Mouse (Mus musculus) neural tube, embryonic 13.5 days (tissue): ENCODE results near the gene Rhbdl1. TPM values are rescaled to one million over a fixed set of nuclear protein-coding genes. Genes with fewer than 3 reads are reported as not detected.

ENCODE experiments used
- ATAC-seq: fragments of 200-750 bp; cut with Nextera tagmentation; 2 replicates; pipeline ENCODE4 v1.8.0; 2017; ENCODE audit warnings: low read depth, mild to moderate bottlenecking, moderate TSS enrichment, moderate library complexity
- H3K27ac ChIP-seq: fragments of 300-500 bp; sonication (generic); replicated peaks from 2 replicates; pipeline ENCODE4 v1.5.1; 2015; ENCODE audit warnings: moderate library complexity, mild to moderate bottlenecking, inconsistent platforms
- H3K27me3 ChIP-seq: fragments of 300-500 bp; sonication (generic); 2 replicates; pipeline ENCODE4 v1.6.1; 2015; ENCODE audit warnings: mild to moderate bottlenecking, inconsistent platforms
- H3K36me3 ChIP-seq: fragments of 300-500 bp; sonication (generic); 2 replicates; pipeline ENCODE4 v1.6.1; 2015; ENCODE audit warnings: mild to moderate bottlenecking, inconsistent platforms
- H3K4me1 ChIP-seq: fragments of 300-500 bp; sonication (generic); replicated peaks from 2 replicates; pipeline ENCODE4 v1.6.1; 2015; ENCODE audit warnings: inconsistent platforms
- H3K4me2 ChIP-seq: fragments of 300-500 bp; sonication (generic); 2 replicates; pipeline ENCODE4 v1.6.1; 2015; ENCODE audit warnings: inconsistent platforms, mild to moderate bottlenecking, moderate library complexity
- H3K4me3 ChIP-seq: fragments of 300-500 bp; sonication (generic); 2 replicates; pipeline ENCODE4 v1.5.1; 2015; ENCODE audit warnings: mild to moderate bottlenecking, inconsistent platforms
- H3K9ac ChIP-seq: fragments of 300-500 bp; sonication (generic); 2 replicates; pipeline ENCODE4 v1.6.1; 2015; ENCODE audit warnings: moderate library complexity, mild to moderate bottlenecking, inconsistent platforms
- H3K9me3 ChIP-seq: fragments of 300-500 bp; sonication (generic); 2 replicates; pipeline ENCODE4 v1.6.1; 2016; ENCODE audit warnings: inconsistent platforms
- WGBS: fragments of 180-500 bp; shearing (Covaris S2); methylation state at CpG from one replicate; pipeline ENCODE4 v1.1.7; 2015; 5-methylcytosine and 5-hydroxymethylcytosine counted together
- polyA plus RNA-seq: library from polyadenylated mRNA; unstranded; fragments of >200 nt; fragmentation: Nextera tagmentation; extraction: Ambion mirVana; gene quantifications from 2 replicates; pipeline ENCODE4 v1.2.1, GENCODE M21; 2015

The Rhbdl1 gene
- polyA plus RNA-seq, 1 experiment from 2014 or later, result 18.9 TPM

DNA sequence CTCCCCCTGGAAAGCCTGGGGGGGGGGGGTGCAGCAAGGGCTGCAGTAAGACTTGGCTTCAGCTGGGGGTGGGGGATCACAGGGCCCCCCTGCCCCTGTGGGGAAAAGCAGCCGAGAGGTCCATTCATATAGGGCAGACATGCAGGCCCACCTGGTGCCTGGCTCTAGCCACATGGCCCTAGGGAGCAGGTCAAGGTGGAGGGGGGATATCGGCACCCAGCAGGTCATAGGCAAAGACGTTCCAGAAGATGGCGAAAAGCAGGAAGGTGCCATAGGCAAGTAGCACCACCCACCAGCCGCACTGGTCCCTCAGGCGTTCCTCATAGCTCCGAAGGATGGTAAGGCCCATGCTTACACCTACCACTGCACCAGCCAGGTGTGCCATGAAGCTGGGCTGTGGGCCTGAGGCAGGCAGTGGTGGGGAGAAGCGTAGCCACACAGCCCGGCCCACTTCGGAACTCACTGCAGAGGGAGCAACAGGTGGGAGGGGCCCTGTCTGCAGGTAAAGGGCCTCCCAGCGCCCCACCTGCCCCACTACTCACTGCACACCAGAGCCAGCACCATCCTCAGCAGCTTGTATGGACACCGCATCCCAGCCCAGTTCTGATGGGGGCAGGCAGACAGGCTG lies 2.4 kb downstream of the Rhbdl1 start:
- Histone ChIP-seq H3K27ac (peak overlapping the region; percentile 94; the same call in 1 of the 2 replicates), H3K4me1 (peaks cover 82% of the 10 kb centered on the region), H3K9ac (peak overlapping the region; percentile 76), H3K9me3 (no peaks in the 10 kb centered on the region), H3K36me3 (peaks cover 47% of the 10 kb centered on the region), H3K4me2 (peak overlapping the region; percentile 98), H3K27me3 (no peaks in the 10 kb centered on the region), H3K4me3 (peak overlapping the region; percentile 76)
- ATAC-seq, result no peak
- WGBS, result 92% methylated on average over 12 of the region's 12 CpGs

- H3K9me3 ChIP-seq, result no peaks in the 10 kb centered on the region
- H3K4me2 ChIP-seq, result peak overlapping the region; percentile 98
- peaks cover 41% of the 10 kb centered on the region for H3K36me3 ChIP-seq
- H3K4me1 ChIP-seq, result peaks cover 87% of the 10 kb centered on the region
- peak overlapping the region; percentile 76 for H3K9ac ChIP-seq
- 55% methylated on average over 6 of the region's 6 CpGs for WGBS
- peak overlapping the region; percentile 76 for H3K4me3 ChIP-seq
- ATAC-seq, result no peak
- no peaks in the 10 kb centered on the region for H3K27me3 ChIP-seq
- H3K27ac ChIP-seq, result peak overlapping the region; percentile 94
Observed at GRCm38 (mm10) chr17:25833961-25834594, 3.0 kb downstream of the Rhbdl1 start.

GRCm38 (mm10) chr17:25833291-25833663 lies 3.8 kb downstream of the Rhbdl1 start, which contains the start of gene Stub1:
TSS of gene Stub1 (minus strand) at chr17:25833404.
- under 1% methylated on average over 24 of the region's 24 CpGs for whole genome bisulfite sequencing
- peak within 1 kb of the TSS; percentile 94 for H3K27ac ChIP-seq
- no peaks in the 10 kb centered on the region for H3K9me3 ChIP-seq
- H3K4me2 ChIP-seq, result peak within 1 kb of the TSS; percentile 98
- H3K36me3 ChIP-seq, result peaks cover 37% of the 10 kb centered on the region
- H3K9ac ChIP-seq, result peak within 1 kb of the TSS; percentile 85
- H3K4me3 ChIP-seq, result peak within 1 kb of the TSS; percentile 76
- peak; percentile 54 for ATAC-seq
- H3K27me3 ChIP-seq, result no peaks in the 10 kb centered on the region
- H3K4me1 ChIP-seq, result peaks cover 84% of the 10 kb centered on the region

GRCm38 (mm10) chr17:25832436-25833290 lies 4.4 kb downstream of the Rhbdl1 start:
- Histone ChIP-seq H3K36me3 (peaks cover 38% of the 10 kb centered on the region), H3K27ac (peak overlapping the region; percentile 94)

DNA sequence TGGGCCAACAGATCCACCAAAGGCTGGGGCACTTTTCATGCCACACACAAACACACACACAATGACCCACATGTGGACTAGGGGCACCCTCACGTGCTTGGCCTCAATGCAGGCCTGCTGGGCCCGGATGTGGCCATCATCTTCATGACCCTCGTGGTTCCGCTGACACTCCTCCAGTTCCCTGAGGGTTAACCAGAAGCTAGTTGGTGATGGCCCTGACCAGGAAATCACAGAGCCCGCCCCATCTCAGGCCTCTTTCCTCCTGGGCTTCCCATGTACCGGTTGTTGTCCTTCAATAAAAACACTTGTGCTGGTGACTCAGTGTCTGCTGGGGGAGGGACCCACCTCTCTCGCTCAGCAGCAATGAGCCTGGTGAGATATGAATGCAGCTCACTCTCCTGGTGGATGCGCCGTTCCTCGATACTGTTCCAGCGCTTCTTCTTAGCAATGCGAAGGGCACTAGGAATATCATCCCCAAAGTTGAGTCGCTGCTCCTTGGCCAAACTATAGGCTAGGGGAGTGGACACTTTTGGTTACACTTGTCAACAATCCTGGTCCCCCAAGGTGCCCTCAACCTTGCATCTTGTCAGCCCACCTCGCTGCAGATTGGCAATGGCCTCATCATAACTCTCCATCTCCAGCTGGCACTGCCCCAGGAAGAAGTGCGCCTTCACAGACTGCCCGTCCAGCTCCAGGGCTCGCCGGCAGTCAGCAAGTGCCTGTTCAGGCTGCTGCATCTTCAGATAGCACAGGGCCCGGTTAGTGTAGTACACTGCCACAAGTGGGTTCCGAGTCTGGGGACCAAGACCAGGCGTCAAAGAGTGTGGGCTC lies 5.4 kb downstream of the Rhbdl1 start:
- 62% methylated on average over 21 of the region's 21 CpGs for WGBS
- peak overlapping the region; percentile 98 for H3K4me2 ChIP-seq
- peak overlapping the region; percentile 85 for H3K9ac ChIP-seq
- H3K9me3 ChIP-seq, result no peaks in the 10 kb centered on the region
- peak overlapping the region; percentile 76 for H3K4me3 ChIP-seq
- H3K27me3 ChIP-seq, result no peaks in the 10 kb centered on the region
- ATAC-seq, result no peak
- H3K36me3 ChIP-seq, result peaks cover 48% of the 10 kb centered on the region
- peak overlapping the region; percentile 94 for H3K27ac ChIP-seq
- H3K4me1 ChIP-seq, result peaks cover 84% of the 10 kb centered on the region

More at GRCm38 (mm10) chr17:25832436-25833290, 4.4 kb downstream of the Rhbdl1 start:
- under 1% methylated on average over 77 of the region's 77 CpGs for WGBS
- H3K27me3 ChIP-seq, result no peaks in the 10 kb centered on the region
- H3K4me2 ChIP-seq, result peak overlapping the region; percentile 98
- H3K4me3 ChIP-seq, result peak overlapping the region; percentile 76
- peak; percentile 91 for ATAC-seq
- peak overlapping the region; percentile 85 for H3K9ac ChIP-seq
- H3K4me1 ChIP-seq, result peaks cover 84% of the 10 kb centered on the region
- no peaks in the 10 kb centered on the region for H3K9me3 ChIP-seq

DNA sequence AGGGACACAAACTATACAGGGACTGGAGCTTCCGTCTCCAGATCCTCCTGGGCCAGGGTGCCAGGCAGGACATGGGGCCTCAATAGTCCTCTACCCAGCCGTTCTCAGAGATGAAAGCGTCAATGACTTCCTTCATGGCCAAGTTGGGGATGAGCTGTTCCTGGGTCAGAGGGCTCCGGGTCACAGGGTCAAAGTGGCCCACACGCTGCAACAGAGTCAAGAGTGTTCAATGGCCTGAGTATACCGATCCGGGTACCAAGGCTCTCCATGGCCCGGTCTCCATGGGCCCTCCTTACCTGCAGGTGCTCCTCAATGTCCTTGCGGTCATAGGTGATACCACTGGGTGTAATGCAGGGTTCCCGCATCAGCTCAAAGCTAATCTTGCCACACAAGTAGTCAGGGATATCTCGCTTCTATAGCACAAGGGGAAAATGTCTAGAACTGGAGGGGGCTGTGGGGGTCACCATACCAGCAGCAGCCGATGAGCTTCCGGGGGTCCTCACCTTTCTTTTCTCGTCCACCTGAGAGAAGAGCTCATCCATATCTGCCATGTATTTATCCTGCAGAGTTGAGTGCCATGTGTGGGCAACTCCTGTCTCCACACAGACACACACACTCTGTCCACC lies 6.2 kb downstream of the Rhbdl1 start:
- H3K36me3 ChIP-seq, result peaks cover 56% of the 10 kb centered on the region
- no peaks in the 10 kb centered on the region for H3K9me3 ChIP-seq
- 86% methylated on average over 14 of the region's 14 CpGs for WGBS
- H3K4me2 ChIP-seq, result peak overlapping the region; percentile 98
- no peaks in the 10 kb centered on the region for H3K27me3 ChIP-seq
- peak overlapping the region; percentile 76 for H3K4me3 ChIP-seq
- H3K9ac ChIP-seq, result peak overlapping the region; percentile 85; the same call in 1 of the 2 replicates
- no peak for ATAC-seq
- peaks cover 84% of the 10 kb centered on the region for H3K4me1 ChIP-seq
- H3K27ac ChIP-seq, result no peak overlapping the region

GRCm38 (mm10) chr17:25830200-25830753 lies 6.8 kb downstream of the Rhbdl1 start:
- Histone ChIP-seq H3K27ac (no peak overlapping the region), H3K9ac (peak overlapping the region; percentile 89), H3K4me1 (peaks cover 84% of the 10 kb centered on the region), H3K36me3 (peaks cover 55% of the 10 kb centered on the region), H3K9me3 (no peaks in the 10 kb centered on the region), H3K4me2 (peak overlapping the region; percentile 98), H3K27me3 (no peaks in the 10 kb centered on the region), H3K4me3 (peak overlapping the region; percentile 76)
- WGBS, result 88% methylated on average over 4 of the region's 4 CpGs
- ATAC-seq, result no peak

DNA sequence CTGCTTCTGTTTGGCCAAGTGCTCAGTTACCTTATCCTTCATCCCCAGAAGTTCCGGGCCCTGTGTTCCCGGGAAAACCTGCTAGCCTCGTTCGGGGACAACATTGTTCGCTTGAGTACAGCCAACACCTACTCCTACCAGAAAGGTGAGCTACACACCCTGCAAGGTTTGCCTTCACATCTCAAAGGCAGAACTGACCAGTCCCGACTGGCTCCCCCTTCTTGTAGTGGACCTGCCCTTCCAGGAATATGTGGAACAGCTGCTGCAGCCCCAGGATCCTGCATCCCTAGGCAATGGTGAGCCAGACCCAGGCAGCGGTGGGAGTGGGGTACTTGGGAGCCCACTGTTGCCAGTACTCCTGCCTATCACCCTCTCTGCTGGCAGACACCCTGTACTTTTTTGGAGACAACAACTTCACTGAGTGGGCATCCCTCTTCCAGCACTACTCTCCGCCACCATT lies 7.5 kb downstream of the Rhbdl1 start:
- H3K4me3 ChIP-seq, result peak overlapping the region; percentile 76
- H3K9ac ChIP-seq, result peak overlapping the region; percentile 89
- no peaks in the 10 kb centered on the region for H3K27me3 ChIP-seq
- H3K4me2 ChIP-seq, result peak overlapping the region; percentile 96
- H3K27ac ChIP-seq, result peak overlapping the region; percentile 94
- H3K4me1 ChIP-seq, result peaks cover 84% of the 10 kb centered on the region
- 47% methylated on average over 8 of the region's 8 CpGs for WGBS
- no peaks in the 10 kb centered on the region for H3K9me3 ChIP-seq
- peaks cover 51% of the 10 kb centered on the region for H3K36me3 ChIP-seq
- no peak for ATAC-seq

DNA sequence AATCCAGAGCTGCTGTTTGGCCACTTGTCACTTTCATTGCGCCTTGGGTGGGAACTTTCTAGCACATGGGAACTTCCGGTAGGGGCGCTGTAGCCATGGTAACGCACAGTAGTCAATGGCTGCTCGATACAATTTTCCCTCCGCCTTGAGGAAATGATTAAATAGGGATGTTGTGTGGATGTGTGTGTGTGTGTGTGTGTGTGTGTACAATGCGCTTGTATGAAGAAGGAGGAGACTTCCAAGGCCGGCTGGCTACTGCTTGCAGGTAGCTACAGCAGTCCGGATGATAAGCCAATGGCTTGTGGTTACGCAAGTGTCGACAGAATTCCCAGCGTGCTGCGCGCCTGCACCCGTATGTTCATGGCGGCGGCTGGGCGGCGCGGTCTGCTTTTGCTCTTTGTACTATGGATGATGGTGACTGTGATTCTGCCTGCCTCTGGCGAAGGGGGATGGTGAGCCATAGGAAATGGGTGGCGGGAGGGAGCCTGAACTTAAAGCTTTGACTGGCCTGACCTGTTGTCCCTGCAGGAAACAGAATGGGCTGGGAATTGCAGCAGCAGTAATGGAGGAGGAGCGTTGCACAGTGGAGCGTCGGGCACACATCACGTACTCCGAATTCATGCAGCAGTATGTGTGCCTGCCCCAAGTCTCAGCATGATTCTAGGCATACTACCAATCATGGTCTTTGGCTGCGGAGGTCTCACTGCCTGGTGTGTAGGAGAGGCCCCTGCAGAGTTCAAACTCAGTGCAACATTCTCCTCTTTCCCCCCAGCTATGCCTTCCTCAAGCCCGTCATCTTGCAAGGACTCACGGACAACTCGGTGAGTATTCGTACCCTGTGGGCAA lies 8.2 kb downstream of the Rhbdl1 start, which contains the start of gene Jmjd8:
TSS of gene Jmjd8 (plus strand) at position 156 of the 846 bp plus-strand sequence.
- Histone ChIP-seq H3K9ac (peak within 1 kb of the TSS; percentile 89), H3K36me3 (peaks cover 51% of the 10 kb centered on the region), H3K9me3 (no peaks in the 10 kb centered on the region), H3K27me3 (no peaks in the 10 kb centered on the region), H3K4me3 (peak within 1 kb of the TSS; percentile 76), H3K4me1 (peaks cover 84% of the 10 kb centered on the region), H3K27ac (peak within 1 kb of the TSS; percentile 94), H3K4me2 (peak within 1 kb of the TSS; percentile 96)
- ATAC-seq, result peak; percentile 45
- 1% methylated on average over 32 of the region's 32 CpGs for WGBS

DNA sequence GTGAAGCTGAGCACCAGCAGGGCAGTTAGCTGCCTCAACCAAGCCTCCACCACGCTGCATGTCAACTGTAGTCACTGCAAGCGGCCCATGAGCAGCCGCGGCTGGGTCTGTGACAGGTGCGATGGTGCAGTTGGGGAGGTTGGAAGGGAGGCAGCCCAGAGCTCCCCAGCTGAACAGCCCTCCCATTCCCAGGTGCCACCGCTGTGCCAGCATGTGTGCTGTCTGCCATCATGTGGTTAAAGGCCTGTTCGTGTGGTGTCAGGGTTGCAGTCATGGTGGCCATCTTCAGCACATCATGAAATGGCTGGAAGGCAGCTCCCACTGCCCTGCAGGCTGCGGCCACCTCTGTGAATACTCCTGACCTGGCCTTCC lies 8.9 kb downstream of the Rhbdl1 start:
- peak overlapping the region; percentile 96 for H3K4me2 ChIP-seq
- H3K9ac ChIP-seq, result peak overlapping the region; percentile 89
- peak overlapping the region; percentile 94 for H3K27ac ChIP-seq
- H3K36me3 ChIP-seq, result peaks cover 51% of the 10 kb centered on the region
- H3K27me3 ChIP-seq, result no peaks in the 10 kb centered on the region
- H3K4me3 ChIP-seq, result peak overlapping the region; percentile 76
- peaks cover 81% of the 10 kb centered on the region for H3K4me1 ChIP-seq
- 85% methylated on average over 8 of the region's 8 CpGs for WGBS
- no peaks in the 10 kb centered on the region for H3K9me3 ChIP-seq
- no peak for ATAC-seq
